Mouse (Mus musculus): Measurements from ENCODE around the gene Nop10.
"Not testable (repeated sequence)": the region's sequence is repeated elsewhere in the genome, so short reads cannot be mapped to it uniquely, and the experiment has no call there.

- TF ChIP-seq CTCF (IDR thresholded peaks at IDR 0.05; ENCODE audit: extremely low read depth, insufficient read depth, insufficient read length, insufficient replicate concordance); POLR2A (IDR thresholded peaks at IDR 0.05; ENCODE audit: low read depth, low read length): not testable (repeated sequence)
Observed at GRCm38 (mm10) chr2:112286062-112286461, 24.3 kb downstream of the Nop10 start.
